Mouse (Mus musculus) urinary bladder, postnatal 14 days (tissue): Measurements from ENCODE around the gene Gramd4.
"Not testable (repeated sequence)": the region's sequence is repeated elsewhere in the genome, so short reads cannot be mapped to it uniquely, and the experiment has no call there.

ENCODE experiments used
- DNase-seq: peaks from one replicate; pipeline ENCODE4 v3.0.0; 2021; ENCODE audit warnings: low spot score

The Gramd4 gene

GRCm38 (mm10) chr15:86091201-86091997, 33.9 kb downstream of the Gramd4 start:
- no peak for DNase-seq

DNA sequence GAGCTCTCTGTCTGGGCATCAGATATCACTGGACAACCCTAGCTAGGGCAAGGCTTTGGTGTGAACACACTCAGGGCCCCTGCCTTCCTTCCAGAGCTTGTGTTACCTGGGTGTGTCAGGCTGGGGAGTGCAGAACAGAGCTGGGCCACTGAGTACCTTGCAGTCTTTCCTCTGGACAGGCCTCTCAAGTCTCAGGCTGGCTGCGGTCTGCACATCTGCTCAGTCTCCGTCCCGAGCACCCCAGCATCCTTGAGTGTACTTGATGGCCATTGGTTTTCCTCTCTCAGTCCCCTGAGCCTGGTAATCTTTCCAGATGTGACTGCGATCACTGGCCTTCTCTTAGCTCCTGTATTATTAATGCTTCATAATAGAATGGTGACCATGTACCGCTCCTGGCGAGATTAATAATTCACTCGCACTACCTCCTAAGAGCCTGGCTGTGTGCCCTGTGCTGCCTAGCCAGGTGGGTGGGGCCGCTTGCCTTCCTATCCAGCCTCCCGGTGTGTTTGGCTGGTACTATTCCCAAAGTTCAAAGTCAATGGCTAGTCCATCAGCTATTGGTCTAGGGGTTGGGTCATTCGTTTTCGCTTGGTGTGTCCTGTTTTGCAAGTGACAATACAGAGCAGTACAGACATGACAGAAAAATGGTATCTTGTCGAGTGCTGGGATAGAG, 34.6 kb downstream of the Gramd4 start:
- peak; percentile 44 for DNase-seq

- DNase-seq, result no peak
Observed at GRCm38 (mm10) chr15:86093236-86093635, 35.7 kb downstream of the Gramd4 start.

DNA sequence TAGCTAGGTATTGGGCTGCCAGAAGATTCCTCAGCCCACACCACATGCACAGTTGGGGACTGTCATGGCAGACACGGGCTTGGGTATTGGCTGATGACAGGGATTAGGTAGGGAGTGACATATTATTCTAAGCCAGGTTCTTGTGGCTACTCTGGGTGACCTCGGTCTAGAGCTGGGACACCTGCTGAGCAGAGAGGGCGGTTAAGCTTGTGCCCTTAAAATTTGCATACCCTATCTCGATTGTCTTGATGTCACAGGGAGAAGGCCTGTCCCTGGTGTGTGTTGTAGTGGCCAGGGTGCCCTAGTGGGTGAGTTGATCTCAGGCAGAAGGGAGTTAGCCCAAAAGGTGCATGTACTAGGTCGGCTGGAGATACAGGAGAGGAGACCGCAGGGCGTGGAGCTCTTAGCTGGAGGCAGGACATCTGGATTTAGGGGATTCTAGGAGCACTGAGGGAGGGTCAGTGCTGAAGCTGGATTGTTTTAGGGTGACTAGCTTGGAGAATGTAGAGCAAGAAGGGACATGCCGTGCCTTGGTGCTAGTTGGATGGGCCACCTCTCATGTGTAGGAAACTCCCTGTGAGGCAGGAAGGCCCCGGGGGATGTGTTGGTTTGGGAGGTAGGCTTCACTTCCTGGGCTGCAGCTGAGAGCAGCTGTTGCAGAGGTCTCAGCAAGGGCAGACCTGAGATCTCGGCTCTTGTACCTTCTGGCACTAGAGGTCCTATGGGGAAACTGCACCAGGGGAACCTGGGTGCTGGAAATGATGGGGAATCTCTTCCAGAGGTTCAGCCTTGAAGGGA, 37.0 kb downstream of the Gramd4 start:
- no peak for DNase-seq

DNA sequence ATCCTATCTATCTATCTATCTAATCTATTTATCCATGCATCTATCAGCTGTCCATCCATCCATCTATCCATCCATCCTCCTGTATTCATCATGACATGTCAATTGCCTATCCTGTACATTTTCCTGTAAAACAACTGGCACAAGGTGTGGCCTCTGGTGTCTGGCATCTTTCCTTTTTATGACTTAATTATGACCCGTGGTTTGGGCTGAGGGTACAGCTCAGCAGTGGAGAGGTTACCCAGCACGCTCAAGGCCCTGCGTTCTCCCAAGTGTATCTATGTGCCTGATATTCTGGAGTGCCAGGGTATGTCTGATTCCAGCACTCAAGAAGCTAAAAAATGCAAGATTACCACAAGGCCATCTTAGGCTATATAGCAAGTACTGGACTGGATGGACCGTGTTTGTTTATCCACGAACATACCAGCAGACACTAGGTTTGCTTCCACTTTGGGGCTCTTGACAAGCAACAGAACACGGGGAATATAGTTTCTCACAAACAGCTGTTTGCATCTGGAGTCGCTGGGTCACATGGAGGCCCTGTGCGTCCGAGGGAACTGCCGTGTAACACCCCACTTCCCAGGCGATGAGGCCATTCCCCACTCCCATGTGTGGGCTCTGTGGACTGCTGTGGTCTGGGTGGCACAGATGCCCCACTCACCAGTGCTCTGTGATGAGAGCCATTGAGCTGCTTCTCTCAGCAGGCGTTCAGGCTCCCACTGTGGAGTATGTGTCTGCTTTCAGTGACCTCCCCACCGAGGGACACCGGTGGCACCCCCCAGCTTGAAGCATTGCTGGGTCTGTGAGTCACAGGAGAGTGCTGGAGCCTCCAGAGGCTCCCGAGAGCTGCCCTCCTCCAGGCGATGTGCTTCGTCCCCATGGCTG, 38.5 kb downstream of the Gramd4 start:
- no peak for DNase-seq

- not testable (repeated sequence) for DNase-seq
Observed at GRCm38 (mm10) chr15:86096604-86097020, 39.1 kb downstream of the Gramd4 start.

GRCm38 (mm10) chr15:86097871-86098270, 40.4 kb downstream of the Gramd4 start:
- no peak for DNase-seq

GRCm38 (mm10) chr15:86101585-86101984, 44.1 kb downstream of the Gramd4 start:
- no peak for DNase-seq

GRCm38 (mm10) chr15:86102308-86102707, 44.8 kb downstream of the Gramd4 start:
- no peak for DNase-seq

- no peak for DNase-seq
Observed at GRCm38 (mm10) chr15:86104401-86105344, 47.2 kb downstream of the Gramd4 start.

DNA sequence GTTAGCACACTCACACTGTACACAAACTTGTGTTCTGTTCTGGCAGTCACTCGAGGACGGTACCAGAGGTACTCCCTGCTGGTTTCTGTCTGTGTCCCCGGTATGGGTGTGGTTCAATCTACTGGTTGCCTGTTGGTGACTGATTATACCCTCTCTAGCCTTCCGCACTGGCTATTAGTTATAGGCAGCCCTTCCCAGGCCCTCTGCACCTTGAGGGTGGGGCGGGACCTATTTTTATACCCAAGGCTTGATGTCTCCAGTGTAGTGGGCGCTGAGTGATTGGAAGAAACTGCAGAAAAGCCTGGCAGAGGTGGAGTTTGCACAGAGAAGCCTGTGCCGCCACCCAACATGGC, 47.8 kb downstream of the Gramd4 start:
- DNase-seq, result no peak

DNA sequence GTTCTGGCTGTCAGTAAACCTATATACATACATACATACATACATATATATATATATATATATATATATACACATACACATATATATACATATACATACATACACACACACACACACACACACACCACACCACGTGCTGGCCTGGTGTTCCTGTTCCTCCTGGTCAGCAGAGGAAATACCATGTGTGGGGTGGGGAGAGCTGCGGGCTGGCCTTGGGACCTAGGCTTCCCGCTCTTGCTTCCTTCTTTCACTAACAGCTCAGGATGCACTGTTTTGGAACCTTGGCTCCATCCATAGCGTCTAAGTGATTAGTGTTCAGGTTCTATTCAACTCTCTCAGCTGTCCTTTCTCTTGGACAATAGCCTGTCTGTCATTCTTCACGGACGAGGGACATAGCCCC, 48.3 kb downstream of the Gramd4 start:
- no peak for DNase-seq

GRCm38 (mm10) chr15:86107831-86108471, 50.5 kb downstream of the Gramd4 start:
- no peak for DNase-seq

DNA sequence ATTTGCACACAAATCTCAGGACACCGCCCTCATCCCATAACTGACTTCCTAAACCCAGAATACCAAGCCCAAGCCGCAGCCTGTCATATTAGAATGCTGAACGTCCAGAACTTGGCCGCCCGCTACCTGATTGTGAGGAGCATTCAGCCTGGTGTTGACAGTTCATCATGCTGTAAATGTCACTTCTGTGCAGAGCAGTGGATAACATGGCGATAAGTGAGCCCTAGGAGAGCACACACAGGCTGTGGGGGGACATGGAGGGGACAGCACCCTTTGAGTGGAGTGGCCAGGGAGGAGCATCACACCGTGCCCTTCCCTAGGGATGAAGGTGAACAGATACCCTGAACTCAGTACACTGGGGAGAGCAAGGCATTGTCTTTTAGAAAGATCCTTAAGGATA, 51.8 kb downstream of the Gramd4 start:
- DNase-seq, result no peak

DNA sequence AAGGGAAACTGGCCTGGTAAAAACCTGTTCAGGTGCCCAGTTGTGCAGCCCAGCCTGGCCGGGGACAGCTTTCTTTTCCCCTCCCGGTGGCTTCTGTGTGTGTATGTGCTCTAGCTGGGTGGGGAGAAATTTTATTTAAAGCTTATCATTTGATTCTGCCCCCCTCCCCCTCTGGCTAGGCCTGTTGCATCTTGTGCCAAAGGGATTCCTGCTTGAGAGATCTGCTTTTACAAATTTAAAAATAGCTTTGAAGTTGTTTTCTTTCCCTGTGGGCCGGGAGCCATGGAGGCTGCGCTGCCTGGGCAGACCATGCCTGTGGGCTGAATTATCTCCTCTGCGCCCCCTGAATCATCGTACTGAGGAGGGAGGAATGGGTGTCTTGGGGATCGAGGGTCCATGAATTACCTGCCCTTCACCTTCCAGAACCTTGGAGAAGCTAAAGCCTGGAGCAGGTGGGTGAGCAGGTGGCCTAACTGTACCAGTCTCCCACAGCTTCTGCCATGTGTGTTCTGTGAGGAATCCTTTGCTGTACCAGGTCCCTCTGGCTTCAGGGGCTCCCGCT, 52.2 kb downstream of the Gramd4 start:
- no peak for DNase-seq

DNA sequence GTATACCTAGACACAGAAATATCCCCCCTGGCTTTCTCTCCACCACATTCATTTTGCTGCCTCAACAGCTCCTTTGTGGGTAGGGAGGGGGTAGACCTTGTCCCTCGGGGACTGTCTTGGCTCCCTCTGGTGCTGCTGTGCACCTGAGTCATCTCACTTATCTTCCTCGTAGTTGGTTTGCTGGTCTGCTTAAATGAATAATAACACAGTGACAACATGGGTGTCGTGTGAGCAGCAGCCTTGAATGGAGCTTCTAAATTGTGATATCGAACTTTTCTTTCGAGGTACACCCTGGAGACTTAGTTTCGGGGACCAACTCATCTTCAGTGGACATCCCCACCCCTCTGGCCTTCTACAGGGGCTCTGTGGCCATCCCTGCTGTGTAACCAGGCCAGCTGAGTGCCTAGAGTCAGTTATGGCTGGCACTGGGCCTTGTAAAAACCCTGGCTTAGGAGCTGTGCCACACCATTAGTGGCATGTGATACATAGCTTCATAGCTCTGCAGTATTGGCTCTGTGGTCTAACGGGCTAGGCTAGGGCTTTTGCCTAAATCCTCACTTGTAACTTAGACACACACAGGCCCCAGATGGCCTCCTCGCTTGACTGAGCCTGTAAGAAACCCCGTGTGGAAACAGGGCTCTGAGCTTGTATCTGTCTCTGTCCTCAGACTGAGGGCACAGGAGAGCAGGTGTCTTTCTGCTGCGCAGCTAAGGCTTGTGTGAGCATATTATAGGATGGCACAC, 53.0 kb downstream of the Gramd4 start:
- no peak for DNase-seq

GRCm38 (mm10) chr15:86112707-86113341, 55.3 kb downstream of the Gramd4 start:
- peak; percentile 27 for DNase-seq

GRCm38 (mm10) chr15:86113342-86113710, 55.8 kb downstream of the Gramd4 start:
- no peak for DNase-seq

- DNase-seq, result no peak
Observed at GRCm38 (mm10) chr15:86116421-86116820, 58.9 kb downstream of the Gramd4 start.
